Mouse (Mus musculus) retina, adult 2 months (tissue): Measurements from ENCODE around the gene Mrps24.
A peak's percentile ranks its signal among the peaks of the same experiment; 100 is the strongest.

Experiments
- DNase-seq: peaks from one replicate; pipeline ENCODE4 v3.0.0-alpha.2; 2012; ENCODE audit warnings: low read depth, low spot score

The Mrps24 gene

DNA sequence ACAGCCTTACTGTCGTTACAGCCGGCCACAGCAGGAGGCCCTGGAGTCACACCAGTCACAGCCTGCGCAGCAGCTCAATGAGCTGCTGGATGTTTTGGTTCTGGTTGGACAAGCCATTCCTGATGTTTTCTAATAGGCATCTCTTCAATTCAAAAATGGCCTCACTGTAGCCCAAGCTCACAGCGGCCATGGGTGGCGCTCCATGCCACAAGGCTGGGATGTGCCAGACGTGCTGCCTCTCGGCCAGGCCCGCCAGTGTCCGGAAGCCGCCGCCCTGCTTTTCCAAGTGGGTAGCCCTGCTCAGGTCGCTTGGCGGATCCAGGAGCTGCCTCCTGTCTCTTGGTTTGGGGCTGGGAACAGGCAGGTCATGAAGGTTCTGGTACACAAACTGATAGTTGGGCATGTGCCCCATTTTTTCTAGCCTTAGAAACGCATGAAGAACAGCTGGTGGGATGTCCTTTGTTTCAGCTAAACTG lies at the start of gene Mrps24:
Gene Mrps24 (minus strand): TSS at position 51 of the 476 bp plus-strand sequence.
- DNase-seq = no peak

DNA sequence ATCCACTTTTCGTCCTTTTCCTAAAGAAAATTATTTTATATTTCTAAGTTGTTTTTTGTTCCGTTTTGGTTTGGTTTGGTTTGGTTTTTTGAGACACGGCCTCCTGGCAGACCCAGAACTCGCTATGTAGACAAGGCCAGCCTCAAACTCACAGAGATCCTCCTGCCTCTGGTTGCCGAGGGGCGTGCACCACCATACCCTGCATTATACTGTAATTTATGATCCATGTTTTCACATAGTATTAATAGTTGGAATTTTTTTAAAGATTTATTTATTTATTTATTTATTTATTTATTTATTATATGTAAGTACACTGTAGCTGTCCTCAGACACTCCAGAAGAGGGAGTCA lies 47.1 kb upstream of the Mrps24 start:
- no peak for DNase-seq

DNA sequence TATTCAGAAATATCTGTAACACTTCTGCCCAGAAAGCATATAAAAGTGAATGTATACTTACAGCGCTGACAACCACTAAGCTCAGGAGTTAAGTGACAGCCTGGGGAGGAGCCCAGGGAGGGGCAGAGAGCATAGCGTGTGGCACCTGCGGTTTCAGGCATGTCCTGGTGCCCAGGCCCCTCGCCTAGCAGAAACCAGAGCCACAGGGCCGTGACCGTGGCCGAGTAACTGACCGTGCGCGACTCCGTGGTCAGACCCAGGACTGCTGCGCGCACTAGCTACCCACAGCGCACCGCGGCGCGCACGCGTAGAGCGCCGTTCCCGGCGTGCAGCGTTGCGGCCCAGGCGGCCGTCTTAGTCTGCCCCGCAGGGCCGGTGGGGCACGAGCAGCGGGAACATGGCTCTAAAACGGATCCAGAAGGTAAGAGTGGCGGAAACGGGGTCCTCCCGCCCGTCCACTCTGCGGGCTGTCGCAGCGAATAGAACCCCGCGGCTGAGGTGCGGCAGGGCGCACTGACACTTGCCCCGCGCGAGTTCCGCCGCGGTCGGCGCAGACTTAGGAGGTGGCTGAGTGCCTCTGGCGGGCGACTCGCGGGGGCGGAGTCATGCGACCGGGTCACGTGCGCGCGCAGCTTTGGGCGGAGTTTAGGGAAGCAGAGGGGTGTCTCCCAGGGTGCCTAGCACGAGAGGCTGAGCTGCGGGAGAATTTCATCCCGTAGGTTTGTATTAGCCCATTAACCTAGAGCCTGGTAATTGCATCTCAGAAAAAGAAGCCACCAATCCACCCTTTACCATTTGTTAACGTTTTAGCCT lies 46.5 kb upstream of the Mrps24 start, which contains the start of gene Urgcp:
Gene Urgcp (minus strand): TSS at position 557 of the 813 bp plus-strand sequence.
- peak; percentile 91 for DNase-seq

DNA sequence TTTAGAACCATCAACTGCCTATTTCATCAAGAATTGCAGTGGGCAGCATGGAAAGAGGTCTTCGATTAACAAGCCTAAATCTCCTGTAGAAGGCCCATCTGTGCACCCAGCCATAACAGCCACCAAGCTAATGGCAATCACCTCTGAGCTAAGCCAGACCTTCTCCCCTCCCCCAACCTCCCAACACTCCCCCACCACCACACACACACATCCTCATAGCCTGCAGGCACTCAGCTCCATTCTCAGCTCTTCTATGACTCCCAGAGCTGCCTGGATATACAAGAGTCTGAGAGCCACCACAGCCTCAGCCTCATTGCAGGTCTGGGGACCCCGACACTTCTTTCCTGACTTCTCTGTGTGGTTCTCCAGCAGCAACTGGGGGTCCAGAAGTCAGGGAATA lies 38.3 kb upstream of the Mrps24 start:
- no peak for DNase-seq

DNA sequence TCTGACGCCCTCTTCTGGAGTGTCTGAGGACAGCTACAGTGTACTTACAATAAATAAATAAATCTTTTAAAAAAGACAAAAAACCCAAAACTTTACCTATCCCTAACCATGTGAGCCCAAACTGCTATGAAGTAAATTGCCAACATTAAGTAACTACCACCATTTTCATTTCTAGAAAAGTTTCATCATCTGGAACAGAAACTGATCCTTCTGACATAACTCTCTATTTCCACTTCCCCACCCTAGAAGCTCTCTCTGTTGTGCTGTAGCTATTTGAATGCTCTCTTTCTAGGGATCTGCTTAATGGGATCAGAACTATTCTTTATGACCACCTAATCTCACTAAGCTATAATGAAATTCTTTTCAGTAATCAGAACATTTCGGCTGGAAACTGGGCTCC lies 29.5 kb upstream of the Mrps24 start:
- no peak for DNase-seq

DNA sequence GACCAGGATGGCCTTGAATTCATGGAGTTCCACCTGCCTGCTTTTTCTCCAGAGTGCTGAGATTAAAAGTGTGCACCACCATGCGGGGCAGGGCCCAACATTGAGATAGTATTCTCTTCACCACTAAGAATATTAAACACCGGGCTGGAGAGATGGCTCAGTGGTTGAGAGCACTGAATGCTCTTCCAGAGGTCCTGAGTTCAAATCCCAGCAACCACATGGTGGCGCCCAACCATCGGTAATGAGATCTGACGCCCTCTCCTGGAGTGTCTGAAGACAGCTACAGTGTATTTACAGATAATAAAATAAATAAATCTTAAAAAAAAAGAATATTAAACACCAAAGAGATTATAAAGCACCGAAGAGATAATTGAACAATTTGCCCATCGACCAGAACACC lies 26.6 kb upstream of the Mrps24 start:
- DNase-seq = no peak

DNA sequence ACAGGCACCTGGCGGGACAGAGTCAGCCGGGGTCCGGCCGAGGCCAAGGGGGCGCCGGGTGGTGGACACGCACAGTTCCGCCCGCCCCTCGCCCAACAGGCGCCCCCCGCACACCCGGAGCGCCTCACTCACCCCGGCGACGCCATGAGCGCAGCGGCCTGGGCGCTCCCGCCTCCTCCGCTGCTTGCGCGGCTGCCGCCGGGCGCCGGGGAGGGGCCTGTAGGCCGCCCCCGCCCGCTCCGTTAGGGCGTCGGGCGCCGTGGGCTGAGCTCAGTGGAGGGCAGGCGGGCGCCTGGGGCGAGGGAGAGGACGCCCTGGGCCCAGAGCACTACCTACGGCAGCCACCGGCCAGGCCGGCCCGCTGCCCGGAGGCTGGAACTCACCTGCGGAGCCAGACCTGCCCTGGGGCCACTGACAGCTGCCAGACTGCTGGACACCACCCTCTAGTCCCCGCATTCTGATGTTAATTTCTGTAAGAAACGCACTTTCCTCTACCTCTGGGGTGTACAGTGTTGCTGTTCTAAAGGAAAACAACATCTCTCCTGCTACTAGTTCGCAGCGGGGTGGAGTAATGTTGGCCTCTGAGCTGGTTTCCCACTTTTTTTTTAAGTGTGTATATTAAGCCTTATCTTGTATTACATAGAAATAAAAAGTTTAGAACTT lies 25.6 kb upstream of the Mrps24 start:
- DNase-seq = peak; percentile 45

DNA sequence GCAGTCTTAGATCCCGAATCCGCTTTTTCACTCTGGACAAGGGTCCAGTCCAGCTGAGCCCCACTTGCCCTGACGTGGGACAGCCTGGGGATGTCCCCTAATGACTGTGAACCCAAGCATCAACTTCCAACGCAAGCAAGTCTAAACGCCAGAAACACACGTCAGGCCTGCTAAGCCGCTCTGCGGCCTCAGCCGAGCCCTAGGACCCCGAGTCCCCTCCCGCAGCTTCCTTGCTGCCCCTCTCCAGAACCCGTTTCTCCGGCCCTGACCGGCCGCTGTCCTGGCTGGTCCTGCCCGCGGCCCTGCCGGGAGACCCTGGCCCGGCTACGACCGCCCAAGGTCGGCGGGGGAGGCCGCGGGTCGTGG lies 25.1 kb upstream of the Mrps24 start:
- peak; percentile 16 for DNase-seq

DNA sequence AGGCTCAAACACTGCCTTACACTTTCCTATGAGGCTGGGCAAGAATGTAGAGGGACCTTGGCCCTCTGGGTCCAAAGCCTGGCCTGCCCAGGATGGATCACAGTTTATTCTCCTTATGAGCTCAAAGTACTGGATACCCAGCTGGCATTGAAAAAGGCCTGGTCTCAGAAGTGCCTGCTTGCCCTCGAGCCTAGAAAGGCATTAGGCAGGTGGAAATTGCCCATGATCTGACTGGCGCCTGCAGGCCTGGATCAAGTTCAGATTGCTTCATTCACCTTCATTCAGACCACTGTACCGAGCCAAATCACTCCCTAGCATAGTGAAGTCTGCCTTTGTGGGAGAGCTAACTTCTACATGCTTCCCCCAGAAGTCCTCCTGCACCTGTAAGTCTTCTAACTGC lies 24.4 kb upstream of the Mrps24 start:
- DNase-seq = no peak

DNA sequence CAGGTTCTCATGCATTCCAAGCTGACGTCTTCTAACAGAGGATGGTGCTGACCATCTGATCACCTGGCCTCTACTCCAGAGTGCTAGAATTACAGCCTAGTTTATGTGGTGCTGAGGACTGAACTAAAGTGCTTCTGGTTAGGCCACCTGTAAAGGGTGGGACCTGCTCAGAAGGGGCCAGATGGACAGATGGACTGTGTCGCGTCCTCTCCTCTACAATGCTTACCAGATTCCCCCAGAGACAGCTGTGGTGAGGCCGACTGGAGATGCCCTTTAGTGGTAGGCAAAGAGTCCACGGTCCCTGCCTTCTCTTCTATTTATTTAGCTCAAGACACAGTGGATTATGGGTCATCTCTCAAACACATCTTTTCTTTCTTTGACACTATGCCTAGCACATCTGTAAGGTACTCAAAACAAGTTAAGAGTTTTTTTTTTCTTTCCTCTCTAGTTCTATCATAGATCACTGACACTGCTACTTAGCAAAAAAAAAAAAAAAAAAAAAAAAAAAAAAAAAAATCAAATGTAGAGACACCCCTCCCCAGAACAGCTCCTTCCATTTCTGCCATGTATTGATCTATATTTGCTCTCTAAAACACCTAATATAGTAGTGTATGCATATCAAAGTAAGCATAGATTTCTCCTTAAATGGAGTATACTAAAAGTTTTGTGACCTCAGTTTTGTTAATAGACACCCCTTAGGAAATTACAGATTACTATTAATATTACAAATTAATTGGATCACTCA lies 23.6 kb upstream of the Mrps24 start:
- DNase-seq = no peak

DNA sequence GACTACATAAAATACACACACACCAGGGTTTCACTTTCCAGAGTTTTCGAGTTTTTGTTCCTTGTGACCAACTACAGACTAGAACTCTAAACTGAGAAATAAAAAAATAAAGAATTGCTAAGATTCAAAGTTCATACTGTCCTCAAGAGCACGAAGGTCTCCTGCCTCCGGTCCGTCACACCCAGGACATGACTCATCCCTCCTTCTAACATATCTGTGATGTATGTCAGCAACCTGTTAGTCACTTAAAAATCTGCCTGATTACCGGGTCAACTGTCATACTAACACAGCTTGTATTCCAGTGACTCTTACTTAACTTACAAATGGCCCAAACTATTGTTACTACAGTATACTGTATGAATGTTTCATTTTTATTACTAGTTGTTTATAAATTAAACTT lies 21.7 kb upstream of the Mrps24 start:
- no peak for DNase-seq

DNA sequence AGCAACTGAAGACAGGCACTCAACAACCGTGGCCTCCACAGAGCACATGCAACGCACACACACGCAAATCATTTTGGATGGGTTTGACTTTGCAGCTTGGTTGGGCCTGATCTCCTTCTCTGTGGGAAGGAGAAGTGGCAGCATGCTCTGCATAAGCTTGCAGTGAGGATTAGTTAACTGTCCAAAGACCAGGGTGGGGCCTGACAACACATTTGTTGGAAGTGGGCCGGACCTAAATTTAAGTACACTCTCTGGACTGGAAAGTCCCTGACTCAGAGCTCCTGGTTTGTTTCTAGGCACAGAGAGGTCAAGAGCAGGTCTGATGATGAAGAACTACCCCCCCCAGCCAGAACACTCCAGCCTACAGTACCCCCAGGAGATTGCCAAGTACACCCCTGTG lies 18.8 kb upstream of the Mrps24 start:
- no peak for DNase-seq

DNA sequence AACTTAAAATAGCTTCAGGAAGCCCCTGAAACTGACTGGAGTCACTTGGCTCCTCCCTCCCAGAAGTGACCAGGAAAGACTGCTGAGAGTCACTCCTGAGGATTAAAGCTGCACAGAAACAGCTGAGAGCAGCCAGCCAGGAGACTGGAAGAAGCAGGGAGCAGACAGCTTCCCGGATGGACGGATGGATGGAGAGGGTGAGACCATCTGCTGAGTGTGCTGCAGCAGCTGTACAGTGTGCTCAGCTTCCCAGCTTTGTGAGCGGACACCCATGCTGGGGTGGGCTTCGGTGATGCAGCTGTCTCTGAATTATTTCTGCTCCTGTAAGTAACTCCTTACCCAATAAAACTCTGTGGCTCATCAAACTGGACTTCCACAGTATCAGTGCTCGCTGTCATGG lies 16.9 kb upstream of the Mrps24 start:
- DNase-seq = no peak

DNA sequence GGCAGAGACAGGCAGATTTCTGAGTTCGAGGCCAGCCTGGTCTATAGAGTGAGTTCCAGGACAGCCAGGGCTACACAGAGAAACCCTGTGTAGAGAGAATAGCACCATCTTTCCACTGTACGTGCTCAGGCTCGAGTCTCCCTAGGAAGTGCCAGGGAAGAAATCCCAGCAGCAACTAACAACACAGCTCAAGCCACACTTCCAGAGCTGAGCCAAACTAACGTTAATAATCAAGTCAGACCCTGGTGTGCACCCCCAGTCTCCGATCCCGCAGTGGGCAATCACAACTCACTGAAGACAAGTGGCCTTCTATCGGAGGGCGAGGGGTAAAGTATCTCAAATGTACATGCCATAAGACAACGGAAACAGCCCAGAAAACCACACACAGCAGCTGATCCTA lies 14.1 kb upstream of the Mrps24 start:
- no peak for DNase-seq

DNA sequence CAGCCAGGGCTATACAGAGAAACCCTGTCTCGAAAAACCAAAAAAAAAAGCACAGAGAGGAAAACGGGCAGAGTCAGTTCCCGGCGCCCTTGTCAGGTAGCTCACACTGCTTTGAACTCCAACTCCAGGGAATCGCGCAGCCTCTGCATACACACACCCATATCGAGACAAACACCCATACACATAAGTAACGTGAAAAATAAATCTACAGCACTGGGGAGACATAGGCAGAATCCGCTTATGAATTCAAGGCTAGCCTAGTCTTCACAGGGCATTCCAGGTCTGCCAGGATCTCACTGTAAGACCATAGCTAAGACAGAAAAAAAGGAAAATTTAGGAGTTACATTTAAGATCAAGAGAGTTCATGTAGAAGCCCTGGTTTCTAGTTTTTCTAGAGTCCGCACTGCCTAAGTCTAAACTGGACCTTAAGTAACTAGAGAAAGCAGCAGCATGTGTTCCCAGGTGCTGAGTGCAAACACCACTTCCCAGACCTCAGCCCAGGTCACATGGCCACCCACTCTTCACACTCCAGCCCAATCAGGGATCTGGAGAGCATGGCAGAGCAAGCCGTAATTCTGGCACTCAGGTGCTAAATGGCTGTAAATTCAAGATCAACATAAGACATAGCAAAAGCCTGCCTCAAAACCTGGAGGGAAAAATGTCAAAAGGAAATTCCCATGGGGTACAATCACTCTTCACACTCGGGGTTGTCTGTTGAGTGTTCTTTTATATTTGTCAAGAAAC lies 3.3 kb upstream of the Mrps24 start:
- DNase-seq = no peak

DNA sequence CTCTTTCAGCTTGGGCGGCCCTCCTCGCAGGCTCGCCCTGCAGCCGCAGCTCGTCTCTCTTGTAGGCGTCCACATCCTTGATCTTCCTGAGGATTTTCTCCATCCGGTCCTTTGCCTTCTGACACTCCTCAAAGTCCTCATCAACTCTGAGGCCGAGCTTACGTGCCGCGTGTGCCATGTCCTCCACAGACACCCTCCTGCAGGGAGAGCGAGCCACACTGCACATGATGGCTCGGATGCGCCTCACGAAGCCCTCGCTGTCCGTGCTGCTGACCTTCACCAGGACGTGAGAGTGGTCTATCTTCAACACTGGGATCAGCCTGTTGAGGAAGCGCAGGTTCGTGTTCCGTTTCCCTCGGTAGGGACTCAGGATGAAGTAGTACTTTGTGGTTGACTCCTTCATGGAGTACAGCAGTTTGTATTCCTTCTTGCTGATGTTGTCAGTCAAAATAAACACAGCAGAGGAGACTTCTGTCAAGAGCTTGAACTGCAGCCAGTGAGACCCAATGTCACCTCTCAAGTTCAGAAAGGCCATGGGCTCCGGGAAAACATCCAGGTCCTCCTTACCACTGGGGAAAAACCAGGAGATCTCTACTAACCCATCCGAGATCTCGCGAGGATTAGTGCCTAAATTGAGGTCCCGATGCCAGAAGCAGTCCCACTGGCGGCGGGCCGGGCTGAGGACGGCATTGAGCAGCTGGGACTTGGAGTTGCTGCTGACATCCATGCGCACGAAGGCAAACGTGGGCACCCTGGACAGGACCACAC lies 1.6 kb upstream of the Mrps24 start:
- no peak for DNase-seq

DNA sequence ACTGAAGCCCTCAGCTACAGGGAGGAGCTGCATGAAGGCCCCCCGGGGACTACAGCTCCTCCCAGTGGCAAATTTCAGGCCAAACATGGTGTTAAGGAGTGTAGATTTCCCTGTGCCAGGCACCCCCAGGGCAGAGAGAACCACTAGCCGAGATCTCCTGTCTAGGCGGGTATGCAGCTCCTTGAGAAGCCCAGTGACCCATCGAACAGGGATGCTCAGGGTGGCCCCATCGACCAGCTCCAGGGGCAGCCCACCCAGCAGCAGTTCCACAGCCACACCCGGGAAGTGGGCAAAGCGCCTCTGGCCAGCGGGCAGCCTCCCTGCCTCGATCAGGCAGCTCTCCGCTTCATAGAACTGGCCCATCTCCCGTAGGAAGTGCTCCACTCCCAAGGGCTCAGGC lies 766 bp upstream of the Mrps24 start:
- no peak for DNase-seq

DNA sequence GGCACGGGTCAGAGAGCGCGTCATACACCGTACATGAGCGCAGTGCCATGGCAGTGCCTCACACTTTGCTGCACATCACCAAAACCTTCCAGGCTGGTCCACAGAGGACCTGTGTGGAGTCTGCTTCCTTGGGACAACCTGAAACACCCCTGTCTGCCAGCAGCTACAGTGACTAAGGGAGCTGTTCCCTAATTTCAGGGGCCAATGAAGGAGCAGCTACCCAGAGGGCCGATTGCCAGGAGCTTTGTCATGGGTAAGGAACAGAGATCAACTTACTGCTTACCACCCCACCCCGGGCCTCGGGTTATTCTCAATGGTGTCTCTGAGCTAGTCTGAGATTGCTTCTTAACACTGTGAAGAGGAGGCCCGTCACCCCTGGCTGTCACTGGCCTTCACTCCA lies 301 bp downstream of the Mrps24 start:
- no peak for DNase-seq

DNA sequence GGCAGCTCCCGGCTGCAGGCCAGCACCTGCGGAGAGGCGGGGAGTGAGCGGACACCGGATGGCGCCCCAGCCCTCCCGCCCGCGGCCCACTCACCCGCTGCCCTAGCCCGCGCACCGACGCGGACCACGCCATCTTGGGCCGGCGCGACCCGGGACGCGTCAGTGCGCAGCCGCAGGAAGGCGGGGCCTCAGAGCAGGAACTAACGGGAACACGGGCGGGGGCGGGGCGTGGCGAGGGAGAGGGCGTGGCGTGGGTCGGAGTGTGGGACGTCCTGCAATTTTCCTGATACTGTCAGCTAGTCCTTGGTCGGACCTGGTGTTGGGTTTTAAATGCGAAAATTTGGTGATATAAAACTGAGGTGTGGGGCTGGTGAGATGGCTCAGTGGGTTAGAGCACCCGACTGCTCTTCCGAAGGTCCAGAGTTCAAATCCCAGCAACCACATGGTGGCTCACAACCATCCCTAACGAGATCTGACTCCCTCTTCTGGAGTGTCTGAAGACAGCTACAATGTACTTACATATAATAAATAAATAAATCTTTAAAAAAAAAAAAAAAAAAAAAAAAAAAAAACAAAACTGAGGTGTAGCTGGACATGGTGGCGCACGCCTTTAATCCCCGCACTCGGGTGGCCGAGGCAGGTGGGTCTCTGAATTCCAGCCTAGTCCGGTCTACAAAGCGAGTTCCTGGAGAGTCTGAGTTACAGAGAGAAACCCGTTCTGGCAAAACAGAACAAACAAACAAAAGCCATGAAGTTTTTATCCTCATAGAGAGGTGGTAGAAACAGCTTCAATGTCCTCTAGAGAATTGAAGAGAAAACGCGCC lies 7.7 kb downstream of the Mrps24 start:
- peak; percentile 79 for DNase-seq

DNA sequence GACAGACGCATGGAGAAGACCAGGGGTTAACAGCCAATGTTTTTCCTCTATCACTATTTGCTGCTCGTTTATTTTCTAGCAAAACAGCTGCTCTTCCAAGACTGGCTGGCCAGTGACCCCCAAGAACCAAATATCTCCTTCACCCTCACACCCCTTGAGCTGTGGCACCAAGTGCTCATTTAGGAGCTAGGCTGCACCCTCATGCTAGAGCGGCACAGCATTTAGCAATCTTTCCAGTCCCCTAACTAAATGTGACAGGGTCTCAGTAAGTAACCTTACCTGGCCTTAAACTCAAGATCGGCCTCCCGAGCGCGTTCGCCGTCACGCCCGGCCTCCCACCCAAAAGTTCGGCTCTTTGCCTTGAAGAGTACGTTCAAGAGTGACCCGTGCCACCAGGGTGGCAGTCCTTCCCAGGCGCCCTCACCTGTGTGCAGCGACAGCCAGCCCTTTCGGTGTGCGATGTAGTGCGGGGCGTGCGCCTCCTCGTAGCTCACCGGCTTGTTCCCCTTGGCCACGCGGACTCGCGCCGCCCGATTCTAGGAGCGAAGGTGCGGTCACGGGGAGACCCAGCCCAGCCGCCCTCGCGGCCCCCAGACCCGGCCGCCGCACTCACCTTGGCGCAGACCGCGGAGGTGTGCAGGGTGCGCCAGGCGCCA lies 8.5 kb downstream of the Mrps24 start:
- peak; percentile 9 for DNase-seq
